Mouse (Mus musculus): ENCODE results near the gene Sgf29. TPM values are rescaled to one million over a fixed set of nuclear protein-coding genes. Genes with fewer than 3 reads are reported as not detected.

The Sgf29 gene
- polyA plus RNA-seq, 1 experiment from 2014 or later, result 39.4 TPM

DNA sequence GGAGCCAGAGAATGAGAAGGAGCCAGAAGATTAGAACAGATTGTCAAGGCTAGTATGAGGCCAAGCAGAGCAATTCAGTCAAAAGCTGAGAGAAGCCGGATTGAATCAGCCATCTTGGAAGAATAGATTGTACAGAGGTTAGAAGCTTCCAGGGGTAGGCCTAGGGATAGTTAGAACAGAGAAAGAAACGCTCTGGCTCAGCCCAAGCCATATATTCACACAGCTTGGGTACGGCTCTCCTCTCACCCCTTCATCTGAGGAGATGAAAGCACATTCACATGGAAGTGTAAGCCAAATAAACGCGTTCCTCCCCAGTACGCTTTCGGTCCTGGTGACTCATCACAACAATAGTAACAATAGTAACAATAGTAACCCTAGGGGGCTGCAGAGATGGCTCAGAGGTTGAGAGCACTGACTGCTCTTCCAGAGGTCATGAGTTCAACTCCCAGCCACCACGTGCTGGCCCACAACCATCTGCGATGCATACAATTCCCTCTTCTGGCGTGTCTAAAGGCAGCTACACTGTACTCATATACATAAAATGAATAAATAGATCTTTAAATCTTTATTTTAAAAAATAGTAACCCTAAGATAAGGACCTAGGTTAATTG, 45.4 kb downstream of the Sgf29 start:
- 0 out of 2 replicates have a peak overlapping the region, but pooled peaks have one; percentile 13 for H3K27ac ChIP-seq

DNA sequence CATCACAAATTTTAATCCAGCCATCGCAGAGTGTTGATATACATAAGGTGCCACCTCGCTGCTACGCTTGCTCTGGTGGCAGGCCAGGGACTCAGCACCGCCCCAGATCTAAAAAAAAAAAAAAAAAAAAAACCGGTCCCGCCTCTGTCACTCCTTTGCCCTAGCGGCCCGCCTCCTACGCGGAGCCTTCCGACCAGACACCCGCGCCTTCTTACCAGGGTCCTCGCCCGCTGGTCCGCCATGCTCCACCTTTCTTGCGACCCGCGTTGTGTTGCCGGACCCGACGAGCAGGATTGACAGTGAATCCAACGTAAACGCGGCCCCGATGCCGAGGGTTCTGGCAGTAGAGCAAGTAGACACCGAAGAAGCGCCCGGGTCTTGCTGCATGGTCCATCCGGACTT, 46.1 kb downstream of the Sgf29 start, which contains the start of gene Bola2:
TSS of gene Bola2 (plus strand) at position 192 of the 402 bp plus-strand sequence.
- Histone ChIP-seq H3K27me3 (no peaks in the 10 kb centered on the region), H3K27ac (peak within 1 kb of the TSS; percentile 96), H3K4me2 (peak within 1 kb of the TSS; percentile 93), H3K9me3 (no peaks in the 10 kb centered on the region), H3K4me3 (replicated peaks) (peak within 1 kb of the TSS; percentile 79), H3K4me1 (peaks cover 27% of the 10 kb centered on the region), H3K36me3 (replicated peaks) (peaks cover 38% of the 10 kb centered on the region), H3K9ac (peak within 1 kb of the TSS; percentile 83)
- peak; percentile 62 for ATAC-seq (ENCODE audit: low FRiP score)
- under 1% methylated on average over 31 of the region's 31 CpGs for WGBS

More for the DNA sequence above, 45.4 kb downstream of the Sgf29 start:
- peak overlapping the region; percentile 62 for H3K4me2 ChIP-seq
- H3K27me3 ChIP-seq, result no peaks in the 10 kb centered on the region
- WGBS, result 40% methylated on average over 10 of the region's 10 CpGs
- H3K9me3 ChIP-seq, result no peaks in the 10 kb centered on the region
- H3K36me3 ChIP-seq (replicated peaks), result peaks cover 38% of the 10 kb centered on the region
- H3K9ac ChIP-seq, result peak overlapping the region; percentile 83
- ATAC-seq (ENCODE audit: low FRiP score), result no peak
- H3K4me3 ChIP-seq (replicated peaks), result peak overlapping the region; percentile 79
- H3K4me1 ChIP-seq, result peaks cover 27% of the 10 kb centered on the region

DNA sequence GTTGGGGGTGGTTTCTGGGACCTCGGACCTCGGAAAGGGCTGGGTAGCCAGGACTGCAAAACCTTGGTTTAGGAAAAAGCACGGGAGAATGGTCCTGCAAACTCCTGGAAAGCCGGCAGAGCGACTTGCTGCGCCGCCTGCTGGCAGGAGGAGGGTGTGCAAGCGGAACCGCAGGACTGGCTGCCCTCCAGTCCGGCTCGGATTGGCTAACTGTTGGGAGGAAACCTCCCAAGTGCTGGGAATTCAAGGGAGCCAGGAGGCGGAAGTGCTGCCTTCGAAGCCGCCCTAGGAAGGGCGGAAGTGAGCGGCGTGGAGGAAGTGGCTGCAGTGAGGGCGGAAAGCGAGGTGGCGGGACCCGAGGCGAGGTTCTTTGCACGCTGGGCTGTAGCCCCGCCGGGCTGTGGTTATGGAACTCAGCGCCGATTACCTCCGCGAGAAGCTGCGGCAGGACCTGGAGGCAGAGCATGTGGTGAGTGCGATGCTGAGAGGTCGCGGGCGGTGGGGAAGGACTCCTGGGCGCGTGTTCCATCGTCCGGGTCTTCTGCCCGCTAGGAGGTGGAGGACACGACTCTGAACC, 46.6 kb downstream of the Sgf29 start, which contains the start of gene Slx1b:
TSS of gene Slx1b (minus strand) at position 154 of the 577 bp plus-strand sequence.
- Histone ChIP-seq H3K4me1 (peaks cover 27% of the 10 kb centered on the region), H3K9me3 (no peaks in the 10 kb centered on the region), H3K9ac (peak within 1 kb of the TSS; percentile 83), H3K27me3 (no peaks in the 10 kb centered on the region), H3K4me3 (replicated peaks) (peak within 1 kb of the TSS; percentile 79), H3K4me2 (peak within 1 kb of the TSS; percentile 93), H3K27ac (peak within 1 kb of the TSS; percentile 96), H3K36me3 (replicated peaks) (peaks cover 41% of the 10 kb centered on the region)
- under 1% methylated on average over 40 of the region's 40 CpGs for WGBS
- peak; percentile 96 for ATAC-seq (ENCODE audit: low FRiP score)

DNA sequence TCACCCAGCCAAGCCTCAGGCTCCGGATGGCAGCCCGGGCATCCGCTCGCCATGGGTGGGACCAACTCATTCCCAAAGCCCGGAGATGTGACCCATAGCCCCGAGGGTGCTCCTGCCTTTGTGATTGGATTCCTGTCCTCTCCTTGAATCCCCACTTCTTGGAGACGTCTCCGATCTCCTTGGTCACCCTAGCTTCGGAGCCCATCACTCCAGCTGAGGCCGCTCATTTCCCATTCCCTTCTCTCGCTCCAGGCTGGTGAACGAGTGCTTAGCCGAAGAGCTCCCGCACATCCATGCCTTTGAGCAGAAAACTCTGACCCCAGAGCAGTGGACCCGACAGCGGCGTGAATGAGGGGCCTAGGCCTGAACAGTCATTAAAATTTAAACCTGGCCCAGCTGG, 47.2 kb downstream of the Sgf29 start:
- no peaks in the 10 kb centered on the region for H3K9me3 ChIP-seq
- H3K36me3 ChIP-seq (replicated peaks), result peaks cover 36% of the 10 kb centered on the region
- peak overlapping the region; percentile 93 for H3K4me2 ChIP-seq
- H3K9ac ChIP-seq, result peak overlapping the region; percentile 73
- H3K4me3 ChIP-seq (replicated peaks), result peak overlapping the region; percentile 79
- no peaks in the 10 kb centered on the region for H3K27me3 ChIP-seq
- peaks cover 32% of the 10 kb centered on the region for H3K4me1 ChIP-seq
- ATAC-seq (ENCODE audit: low FRiP score), result no peak
- H3K27ac ChIP-seq, result no peak overlapping the region
- WGBS, result 5% methylated on average over 17 of the region's 17 CpGs

DNA sequence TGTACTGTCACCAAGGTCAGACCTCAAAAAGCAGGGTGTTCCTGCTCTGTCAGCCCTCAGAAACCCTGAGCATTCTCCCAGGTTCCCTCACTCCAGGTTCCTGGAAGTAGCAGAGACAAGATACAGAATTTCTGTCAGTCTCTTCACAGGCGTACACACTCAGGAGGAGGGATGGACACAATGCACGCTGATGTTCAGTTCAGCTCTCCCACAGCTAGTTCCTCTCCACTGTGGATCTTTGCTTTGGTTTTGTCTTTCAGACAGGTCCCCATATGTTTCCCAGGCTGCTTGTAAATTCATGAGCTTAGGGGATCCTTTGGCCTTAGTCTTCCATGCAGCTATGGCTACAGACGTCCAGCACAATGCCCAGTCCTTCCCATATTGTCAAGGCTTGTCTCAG, 47.8 kb downstream of the Sgf29 start:
- Histone ChIP-seq H3K4me2 (peak overlapping the region; percentile 93), H3K9ac (peak overlapping the region; percentile 73), H3K9me3 (no peaks in the 10 kb centered on the region), H3K4me3 (replicated peaks) (peak overlapping the region; percentile 79), H3K36me3 (replicated peaks) (peaks cover 30% of the 10 kb centered on the region), H3K4me1 (peaks cover 38% of the 10 kb centered on the region), H3K27ac (no peak overlapping the region), H3K27me3 (0 out of 2 replicates have a peak, but pooled peaks cover under 1% of the 10 kb centered on the region)
- 83% methylated on average over 3 of the region's 3 CpGs for whole genome bisulfite sequencing
- no peak for ATAC-seq (ENCODE audit: low FRiP score)

DNA sequence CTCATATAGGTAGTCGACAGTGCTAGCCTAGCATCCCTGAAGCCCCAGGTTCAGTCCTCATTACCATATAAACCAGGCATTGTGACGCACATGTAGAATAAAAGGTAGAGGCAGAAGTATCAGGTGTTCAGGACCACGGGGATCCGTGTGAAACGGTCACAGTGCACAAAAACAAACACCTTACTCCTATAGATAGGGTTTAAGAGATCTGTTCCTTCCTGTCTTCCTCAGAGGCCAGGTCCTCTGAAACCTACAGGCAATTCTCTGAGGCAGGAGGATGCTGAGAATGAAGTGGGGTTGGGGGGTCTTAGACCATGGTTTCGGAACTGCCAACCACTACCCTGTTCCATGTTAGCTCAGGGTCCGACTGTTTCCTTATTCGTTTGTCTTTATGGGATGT, 48.7 kb downstream of the Sgf29 start:
- peaks cover 21% of the 10 kb centered on the region for H3K36me3 ChIP-seq (replicated peaks)

DNA sequence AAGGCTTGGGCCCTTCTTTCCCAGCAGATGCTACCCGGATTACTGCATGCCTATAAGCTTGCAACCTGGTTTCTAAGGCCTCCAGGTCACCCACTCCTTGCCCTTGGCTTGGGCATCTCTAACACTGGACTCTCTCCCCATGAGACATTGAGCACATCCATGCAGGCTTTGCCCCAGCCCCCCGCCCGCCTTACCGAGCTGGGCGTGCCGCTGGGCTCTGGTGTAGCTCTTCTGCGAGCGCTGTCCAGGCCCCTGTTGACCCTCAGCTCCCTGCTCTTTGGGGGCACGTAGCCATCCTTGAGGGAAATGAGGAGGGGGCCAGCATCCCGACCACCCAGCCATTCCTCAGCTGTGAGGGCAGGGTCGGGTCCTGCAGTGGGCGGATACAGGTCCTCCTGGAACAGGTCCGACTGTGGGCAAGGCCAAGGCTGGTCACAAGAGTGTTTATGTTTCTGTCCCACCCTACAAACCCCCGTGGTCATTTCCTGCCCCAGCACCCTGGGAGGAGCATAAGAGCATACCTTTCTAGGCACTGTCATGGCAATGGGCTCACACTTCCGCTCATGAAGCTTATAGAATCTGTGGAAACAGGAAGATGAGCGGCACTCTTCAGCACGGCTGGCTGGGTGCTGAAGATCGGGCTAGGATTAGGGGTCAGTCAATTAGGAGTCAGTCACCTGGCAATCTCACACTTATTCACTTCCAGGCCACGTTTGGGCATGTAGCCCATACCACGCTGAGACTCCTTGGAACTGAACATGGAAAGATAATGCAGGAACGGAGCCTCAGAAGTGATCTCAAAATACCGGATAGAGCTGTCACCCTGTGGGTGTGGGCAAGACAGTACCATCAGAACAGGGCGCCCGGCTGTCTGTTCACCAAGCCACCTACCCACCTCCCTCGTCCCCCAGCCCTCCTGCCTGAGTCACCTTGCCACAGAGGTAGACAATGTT, 51.2 kb downstream of the Sgf29 start:
- no peak overlapping the region for H3K27ac ChIP-seq
- WGBS, result 82% methylated on average over 25 of the region's 25 CpGs
- no peaks in the 10 kb centered on the region for H3K9me3 ChIP-seq
- no peak overlapping the region for H3K9ac ChIP-seq
- H3K4me2 ChIP-seq, result no peak overlapping the region
- no peak overlapping the region for H3K4me3 ChIP-seq (replicated peaks)
- peaks cover 20% of the 10 kb centered on the region; the same call in 1 of the 2 replicates for H3K27me3 ChIP-seq
- H3K4me1 ChIP-seq, result peaks cover 53% of the 10 kb centered on the region
- ATAC-seq (ENCODE audit: low FRiP score), result no peak
- peaks cover 21% of the 10 kb centered on the region for H3K36me3 ChIP-seq (replicated peaks)

More for the DNA sequence above, 48.7 kb downstream of the Sgf29 start:
- no peak for ATAC-seq (ENCODE audit: low FRiP score)
- Histone ChIP-seq H3K4me2 (no peak overlapping the region), H3K27ac (no peak overlapping the region), H3K9ac (no peak overlapping the region), H3K27me3 (peaks cover 9% of the 10 kb centered on the region; the same call in 1 of the 2 replicates), H3K4me1 (peaks cover 44% of the 10 kb centered on the region), H3K4me3 (replicated peaks) (no peak overlapping the region), H3K9me3 (no peaks in the 10 kb centered on the region)
- 98% methylated on average over 8 of the region's 8 CpGs for WGBS

DNA sequence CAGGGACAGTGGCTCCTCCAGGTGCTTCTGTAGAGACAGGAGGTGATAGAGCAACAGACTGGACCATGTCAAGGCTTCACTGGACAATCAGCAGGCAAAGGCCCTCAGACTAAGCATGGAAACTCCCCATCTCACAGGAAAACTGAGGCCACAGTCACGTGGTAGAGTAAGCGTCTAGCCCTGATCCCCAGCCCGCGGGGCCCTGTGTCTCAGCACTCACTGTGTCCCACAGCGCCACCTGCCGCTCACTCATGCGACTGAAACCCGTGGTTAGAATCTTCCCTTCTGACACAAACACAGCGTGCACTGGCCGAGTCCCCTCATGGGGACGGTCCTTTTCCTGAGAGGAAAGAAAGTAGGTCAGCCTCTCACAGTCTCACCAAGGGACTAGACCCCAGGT, 52.0 kb downstream of the Sgf29 start:
- peak; percentile 45 for ATAC-seq (ENCODE audit: low FRiP score)
- Histone ChIP-seq H3K4me2 (peak overlapping the region; percentile 36), H3K4me3 (replicated peaks) (no peak overlapping the region), H3K9me3 (no peaks in the 10 kb centered on the region), H3K27me3 (peaks cover 24% of the 10 kb centered on the region; the same call in 1 of the 2 replicates), H3K4me1 (peaks cover 53% of the 10 kb centered on the region), H3K36me3 (replicated peaks) (peaks cover 21% of the 10 kb centered on the region), H3K27ac (no peak overlapping the region), H3K9ac (0 out of 2 replicates have a peak overlapping the region, but pooled peaks have one; percentile 5)
- under 1% methylated on average over 11 of the region's 11 CpGs for WGBS

DNA sequence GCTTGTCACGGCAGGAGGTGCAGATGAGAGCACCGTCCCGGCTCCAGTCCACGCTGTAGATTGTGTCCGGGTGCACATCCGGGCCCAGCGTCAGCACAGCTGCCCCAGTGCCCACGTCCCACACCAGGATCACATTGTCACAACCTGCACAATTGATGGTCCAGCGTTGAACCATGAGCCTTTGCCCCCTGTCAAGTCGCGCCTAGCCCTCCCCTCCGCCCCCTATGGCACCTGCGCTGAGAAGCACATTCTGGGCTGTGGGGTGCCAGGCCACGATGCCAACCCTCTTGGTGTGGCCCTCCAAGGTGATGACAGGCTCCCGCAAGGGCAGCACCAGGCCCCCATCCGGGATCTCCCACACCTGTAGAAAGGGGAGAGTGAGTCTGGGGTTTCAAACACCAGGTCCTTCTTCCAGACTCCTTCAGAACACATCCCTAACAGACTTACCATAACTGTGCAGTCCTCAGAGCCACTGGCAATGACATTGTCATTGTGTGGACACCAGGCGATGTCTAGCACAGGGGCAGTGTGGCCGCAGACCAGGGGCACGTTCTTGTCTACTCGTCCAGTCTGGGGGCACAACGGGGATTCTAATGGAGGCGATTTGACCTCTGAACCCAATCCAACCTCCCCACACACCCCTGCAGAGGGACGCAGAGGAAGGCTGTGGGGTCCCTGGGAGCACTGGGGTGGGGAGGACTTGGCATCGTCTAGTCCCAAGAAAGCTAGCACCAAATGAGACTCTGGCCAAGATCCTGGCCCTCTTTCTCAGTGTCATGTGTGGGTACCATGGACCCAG, 52.6 kb downstream of the Sgf29 start:
- H3K4me2 ChIP-seq, result peak overlapping the region; percentile 36
- H3K9ac ChIP-seq, result 0 out of 2 replicates have a peak overlapping the region, but pooled peaks have one; percentile 5
- H3K9me3 ChIP-seq, result no peaks in the 10 kb centered on the region
- 62% methylated on average over 24 of the region's 24 CpGs for WGBS
- H3K27ac ChIP-seq, result no peak overlapping the region
- H3K4me1 ChIP-seq, result peaks cover 47% of the 10 kb centered on the region
- H3K36me3 ChIP-seq (replicated peaks), result peaks cover 21% of the 10 kb centered on the region
- peak; percentile 1; the same call in 1 of the 2 replicates for ATAC-seq (ENCODE audit: low FRiP score)
- no peak overlapping the region for H3K4me3 ChIP-seq (replicated peaks)
- H3K27me3 ChIP-seq, result peaks cover 30% of the 10 kb centered on the region; the same call in 1 of the 2 replicates

DNA sequence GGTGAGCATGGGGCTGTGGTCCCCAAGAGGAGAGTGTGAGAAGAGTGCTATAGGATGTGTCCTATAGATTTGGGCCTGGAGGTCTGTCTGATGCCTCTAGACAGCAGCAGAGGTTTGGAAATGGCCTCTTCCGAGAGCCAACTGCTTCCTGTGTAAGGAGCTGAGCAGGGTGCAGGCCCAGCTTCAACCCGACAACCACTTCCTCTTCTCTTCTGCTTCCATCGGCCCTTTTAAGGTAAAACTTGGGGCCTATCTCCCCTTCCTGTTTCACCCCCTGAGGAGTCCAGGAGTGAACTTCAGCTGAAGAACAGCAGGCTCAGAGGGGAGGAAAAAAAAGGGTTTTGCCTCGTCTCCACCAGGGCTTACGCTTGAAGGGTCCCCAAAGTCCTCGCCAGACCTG, 53.2 kb downstream of the Sgf29 start:
- Histone ChIP-seq H3K4me3 (replicated peaks) (no peak overlapping the region), H3K9ac (no peak overlapping the region), H3K27me3 (peaks cover 30% of the 10 kb centered on the region; the same call in 1 of the 2 replicates), H3K36me3 (replicated peaks) (peaks cover 21% of the 10 kb centered on the region), H3K9me3 (no peaks in the 10 kb centered on the region), H3K4me2 (peak overlapping the region; percentile 95), H3K4me1 (peaks cover 41% of the 10 kb centered on the region), H3K27ac (no peak overlapping the region)
- WGBS, result 82% methylated on average over 6 of the region's 6 CpGs
- ATAC-seq (ENCODE audit: low FRiP score), result no peak

All from forebrain, embryonic 12.5 days (tissue).